Mouse (Mus musculus): ENCODE results near the gene Naip5.
"Not testable (repeated sequence)": the region's sequence is repeated elsewhere in the genome, so short reads cannot be mapped to it uniquely, and the experiment has no call there.

GRCm38 (mm10) chr13:100174360-100174759 lies 71.8 kb downstream of the Naip5 start:
- not testable (repeated sequence) for TF ChIP-seq HCFC1 (IDR thresholded peaks at IDR 0.05; ENCODE audit: borderline replicate concordance, insufficient read depth, low read length); MAFK (IDR thresholded peaks at IDR 0.05; ENCODE audit: insufficient read depth, low read depth, low read length)

Data from ES-E14 (cell line).